Mouse (Mus musculus) kidney, adult 11 months (tissue): Measurements from ENCODE around the gene Rps6ka5.

Experiments
- DNase-seq: peaks from one replicate; pipeline ENCODE4 v3.0.0; 2022

Gene Rps6ka5

DNA sequence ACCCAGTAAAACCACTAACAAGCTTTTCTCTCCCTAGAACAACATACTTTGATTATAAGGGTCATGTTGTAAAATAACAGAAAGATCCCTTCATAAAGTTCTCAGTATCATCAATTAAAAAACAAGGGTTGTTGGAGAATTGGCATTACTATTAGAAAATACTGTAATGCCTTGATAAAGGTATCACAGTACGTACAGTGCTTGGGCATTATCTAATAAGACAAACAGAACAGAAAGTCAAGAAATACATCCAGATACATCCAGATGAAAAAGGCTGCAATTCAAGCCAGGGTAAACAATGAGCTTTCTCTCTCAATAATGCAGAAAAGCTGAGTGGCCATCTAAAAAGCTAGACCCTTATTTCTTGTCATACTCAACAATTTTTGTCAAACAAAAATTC lies 84.8 kb downstream of the Rps6ka5 start:
- DNase-seq, result no peak

DNA sequence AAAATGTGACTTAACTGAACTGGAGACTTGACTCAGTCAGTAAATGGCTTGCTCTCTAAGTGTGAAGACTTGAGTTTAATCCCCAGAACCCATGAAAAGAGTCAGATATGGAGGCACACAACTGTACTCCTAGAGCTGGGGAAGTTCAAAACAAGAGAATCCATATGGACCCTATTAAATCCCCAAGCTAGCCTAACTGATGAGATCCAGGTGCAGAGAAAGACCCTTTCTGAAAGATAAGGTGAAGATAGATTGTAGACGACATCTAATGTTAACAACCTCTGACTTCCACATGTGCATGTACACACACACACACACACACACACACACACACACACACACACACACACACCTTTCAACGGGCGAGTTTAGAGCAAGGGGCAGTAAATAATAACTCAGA lies 86.1 kb downstream of the Rps6ka5 start:
- no peak for DNase-seq

DNA sequence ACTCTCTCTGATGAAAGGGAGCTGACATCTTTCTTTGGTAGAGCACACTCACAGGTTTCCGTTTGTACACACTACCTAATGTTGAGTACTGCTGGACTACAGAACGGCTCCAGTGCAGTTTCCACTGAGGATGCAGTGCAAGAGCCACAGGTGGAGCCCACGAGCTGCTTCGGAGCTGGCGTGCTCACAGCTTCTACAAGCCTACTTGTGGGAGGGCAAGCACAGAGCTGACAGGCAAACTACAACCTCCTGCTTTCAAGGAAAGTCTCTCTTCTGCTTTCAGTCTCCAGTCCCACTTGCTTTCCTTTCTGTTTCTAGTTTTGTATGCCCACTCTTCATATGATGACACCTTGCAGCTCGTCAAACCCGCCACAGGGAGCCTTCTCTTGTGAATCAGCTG lies 87.1 kb downstream of the Rps6ka5 start:
- DNase-seq, result peak; percentile 6

DNA sequence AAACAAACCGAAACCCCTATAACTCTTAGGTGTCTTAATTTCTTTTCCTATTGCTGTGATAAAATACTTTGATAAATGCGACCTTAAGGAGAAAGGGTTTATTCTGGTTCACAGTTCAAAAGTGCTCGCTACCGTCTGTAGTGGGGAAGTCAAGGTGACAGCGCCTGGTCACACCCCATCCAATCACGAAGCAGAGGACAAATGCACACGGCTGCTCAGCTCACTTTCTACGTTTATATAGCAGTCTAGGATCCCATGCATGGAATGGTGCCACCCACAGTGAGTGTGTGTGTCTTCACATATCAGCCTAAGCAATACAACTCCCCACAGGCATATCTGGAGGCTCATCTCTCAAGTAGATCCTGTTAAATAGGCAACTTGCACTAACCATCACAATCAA lies 88.9 kb downstream of the Rps6ka5 start:
- DNase-seq, result no peak

DNA sequence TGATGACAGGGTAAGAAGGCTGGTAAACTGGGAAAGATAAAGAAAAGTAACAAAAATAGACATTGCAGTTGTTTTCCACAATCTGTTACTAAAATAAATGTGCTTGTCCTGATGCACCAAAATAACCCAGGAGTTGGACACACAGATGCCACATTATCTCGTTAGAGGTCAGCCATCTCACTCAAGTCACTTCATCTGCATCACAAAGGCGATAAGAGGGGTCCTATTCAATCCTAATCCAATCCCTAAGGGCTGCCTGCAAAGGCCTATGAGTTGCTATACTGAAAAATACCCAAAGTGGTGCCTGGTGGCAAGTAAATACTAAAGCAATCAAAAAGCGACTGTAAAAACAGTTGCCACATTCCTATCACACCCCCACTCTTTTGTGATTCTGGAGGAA lies 90.0 kb downstream of the Rps6ka5 start:
- DNase-seq, result no peak

DNA sequence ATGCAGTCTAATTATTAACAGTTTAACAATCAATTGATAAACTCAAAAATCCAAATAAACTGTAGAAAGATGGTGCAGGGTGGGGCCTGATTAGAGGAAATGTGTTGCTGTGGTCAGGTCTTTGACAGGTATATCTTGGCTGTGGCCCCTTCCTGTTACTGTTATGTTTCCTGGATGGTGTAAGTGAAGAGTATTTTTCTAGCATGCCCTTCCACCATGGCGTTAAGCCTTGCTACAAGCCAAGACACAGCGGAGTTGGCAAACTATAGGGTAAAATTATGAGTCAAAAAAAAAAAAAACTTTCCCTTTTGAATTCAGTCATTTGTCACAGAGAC lies 90.5 kb downstream of the Rps6ka5 start:
- no peak for DNase-seq

DNA sequence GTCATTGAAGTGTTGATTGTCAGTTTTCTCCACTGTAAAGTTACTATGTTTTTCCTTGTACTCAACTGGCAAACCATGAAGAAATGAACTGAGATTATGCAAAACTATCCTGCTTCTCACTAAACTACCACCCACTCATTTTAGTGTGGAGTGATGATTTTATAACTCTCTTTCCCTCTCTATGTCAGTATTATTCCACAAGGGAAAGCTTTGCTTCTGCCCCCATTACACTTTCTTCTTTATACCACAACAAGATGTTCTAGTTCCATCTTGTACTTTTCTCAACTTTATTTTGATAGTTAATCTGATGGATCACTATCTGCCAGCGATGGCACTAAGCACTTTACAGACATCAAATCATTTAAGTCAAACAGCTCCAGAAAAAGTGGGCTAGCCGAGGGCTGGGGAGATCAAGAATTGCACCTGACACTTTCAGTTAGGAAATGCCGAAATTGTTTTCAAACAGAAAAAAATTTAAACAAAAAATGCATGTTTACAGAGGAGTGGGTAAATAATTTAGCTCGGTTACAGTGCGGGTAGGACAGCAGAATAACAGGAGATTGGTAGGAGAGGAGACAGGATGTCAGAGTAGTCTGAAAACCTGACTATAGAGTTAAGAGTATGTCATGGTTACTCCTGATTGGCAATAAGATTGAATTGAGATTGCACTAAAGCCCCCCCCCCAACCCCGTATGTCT lies 91.0 kb downstream of the Rps6ka5 start:
- DNase-seq, result no peak

DNA sequence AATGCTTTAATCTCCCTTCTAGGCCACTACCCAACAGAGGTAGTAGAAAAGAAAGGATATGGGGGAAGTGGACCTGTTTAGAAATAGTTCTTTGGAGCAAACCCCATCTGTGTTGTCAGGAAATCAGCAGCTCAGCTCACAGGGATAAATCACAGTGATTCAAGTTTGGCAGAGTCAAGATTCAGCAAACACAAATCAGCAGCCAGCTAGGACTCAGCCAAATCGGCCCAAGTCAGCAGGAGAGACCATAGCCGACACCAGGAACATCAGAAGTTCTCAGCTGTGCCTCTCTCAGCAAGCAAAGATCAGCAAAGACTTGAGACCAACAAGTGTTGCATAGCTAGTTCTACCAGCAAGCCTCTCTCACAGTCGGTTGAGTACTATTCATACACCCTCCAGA lies 93.6 kb downstream of the Rps6ka5 start:
- no peak for DNase-seq

DNA sequence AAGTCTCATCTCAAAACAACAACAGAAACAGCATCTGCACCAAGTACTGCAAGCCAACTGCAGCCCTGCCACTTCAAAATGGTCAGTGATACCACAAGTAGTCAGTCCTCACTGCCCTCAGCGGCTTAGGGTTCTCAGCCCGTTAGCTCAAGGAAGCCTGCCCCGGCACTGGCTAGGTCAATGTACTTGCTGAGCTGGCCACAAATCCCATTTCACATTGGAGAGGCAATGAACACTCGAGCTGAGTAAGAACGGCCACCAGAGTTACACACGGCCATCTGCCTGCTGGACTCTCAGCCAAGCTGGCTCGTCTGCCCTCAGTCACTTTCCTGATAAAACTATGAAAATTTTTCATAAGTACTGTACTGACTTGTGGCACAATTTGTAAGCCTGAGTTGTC lies 95.5 kb downstream of the Rps6ka5 start:
- no peak for DNase-seq

DNA sequence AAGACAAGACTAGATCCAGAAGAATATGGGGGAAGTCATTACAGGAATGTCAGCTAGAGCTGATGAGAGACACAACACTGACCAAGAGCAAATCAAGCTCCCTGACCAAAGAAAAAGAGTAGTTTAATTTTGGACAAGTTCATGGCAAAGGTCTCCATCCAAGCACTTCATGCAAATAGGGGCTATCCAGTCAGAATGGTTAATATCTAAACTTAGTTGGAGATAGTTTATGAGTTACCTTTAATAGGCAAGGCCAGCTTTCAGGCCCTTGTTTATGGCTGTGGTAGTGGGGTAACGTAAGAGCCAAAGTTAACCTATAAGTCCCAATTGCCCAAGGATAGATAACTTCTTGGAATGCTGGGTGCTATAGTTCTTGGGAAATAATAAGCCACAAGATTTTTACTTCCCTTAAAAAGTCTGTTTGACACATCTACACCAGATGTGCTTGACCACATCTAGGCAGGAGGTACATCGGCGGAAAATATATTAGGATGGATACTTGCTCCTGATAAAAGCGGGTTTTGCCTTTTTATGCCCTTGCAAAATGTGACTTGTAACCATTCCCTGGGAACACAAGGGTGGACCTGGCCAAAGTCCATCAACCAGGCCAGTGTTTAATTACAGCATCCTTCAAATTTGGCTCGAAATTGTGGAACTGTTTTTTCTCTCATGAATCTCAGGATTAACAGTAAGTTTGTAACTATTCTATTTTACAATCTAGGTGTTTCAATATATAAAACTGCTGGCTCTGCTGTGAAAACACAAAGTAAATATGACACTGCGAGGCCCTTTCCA lies 97.5 kb downstream of the Rps6ka5 start:
- peak; percentile 21 for DNase-seq

DNA sequence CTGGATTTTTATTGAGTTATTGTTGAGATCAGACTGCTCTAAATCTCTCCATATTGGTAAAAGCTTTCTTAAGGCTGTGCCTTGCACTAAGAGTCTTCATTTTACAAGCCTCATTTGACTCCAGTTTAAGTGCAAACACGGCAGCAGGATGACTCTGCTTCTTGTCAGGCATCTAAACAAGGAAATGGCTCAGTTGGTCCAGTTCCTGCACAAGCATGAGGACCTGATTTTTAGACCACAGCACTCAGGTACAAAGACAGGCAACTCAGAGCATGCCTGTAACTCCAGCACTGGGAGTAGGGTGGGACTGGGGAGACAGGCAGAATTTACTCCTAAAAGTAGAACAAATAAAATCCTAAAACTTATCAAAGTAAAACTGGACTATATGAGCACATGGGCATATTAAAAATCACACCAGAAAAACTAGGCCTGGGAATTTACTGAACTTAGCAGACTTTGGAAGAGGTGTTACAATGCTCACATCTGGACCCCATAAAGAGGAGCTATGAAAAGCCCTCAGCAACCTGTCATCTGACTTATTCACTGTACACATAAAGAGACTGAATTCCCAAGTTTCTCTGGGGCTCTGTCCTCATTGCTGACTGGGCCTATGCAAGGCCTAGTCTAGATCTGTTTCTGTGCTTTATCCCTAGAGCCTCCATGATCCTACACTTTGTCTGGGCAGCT lies 99.6 kb downstream of the Rps6ka5 start:
- DNase-seq, result no peak

DNA sequence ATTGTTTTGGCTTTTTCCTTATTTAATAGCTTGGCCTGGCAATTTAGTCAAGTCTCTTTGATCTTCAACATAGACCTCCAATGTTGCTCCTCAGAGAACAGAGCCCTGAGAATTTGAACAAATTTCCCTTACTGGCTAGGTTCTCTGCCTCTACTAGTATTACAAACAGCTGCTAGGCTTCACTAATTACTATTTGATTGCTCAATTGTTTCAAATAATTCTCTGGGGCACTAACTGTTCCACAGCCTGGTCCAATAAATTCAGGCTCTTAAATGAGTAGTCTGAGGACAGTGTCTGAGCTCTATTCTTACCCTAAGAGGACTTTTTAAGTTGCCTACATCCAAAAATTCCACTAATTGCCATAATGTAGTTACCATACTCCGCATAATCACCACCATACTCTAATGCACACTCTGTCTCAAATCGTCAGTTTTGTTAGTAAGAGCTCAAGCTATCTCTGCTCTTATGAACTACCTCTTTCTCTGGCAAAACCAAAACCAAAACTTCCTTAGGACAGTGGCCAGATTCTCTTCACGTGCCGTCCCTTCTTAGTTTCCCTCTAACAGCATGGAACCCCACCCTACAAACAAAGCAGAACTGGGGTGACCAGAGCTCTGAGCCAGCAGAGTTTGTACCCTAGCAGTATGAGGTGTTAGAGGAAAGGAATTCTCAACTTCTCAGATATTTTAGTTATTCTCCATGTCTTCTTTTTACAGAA lies 100.4 kb downstream of the Rps6ka5 start:
- DNase-seq, result no peak

DNA sequence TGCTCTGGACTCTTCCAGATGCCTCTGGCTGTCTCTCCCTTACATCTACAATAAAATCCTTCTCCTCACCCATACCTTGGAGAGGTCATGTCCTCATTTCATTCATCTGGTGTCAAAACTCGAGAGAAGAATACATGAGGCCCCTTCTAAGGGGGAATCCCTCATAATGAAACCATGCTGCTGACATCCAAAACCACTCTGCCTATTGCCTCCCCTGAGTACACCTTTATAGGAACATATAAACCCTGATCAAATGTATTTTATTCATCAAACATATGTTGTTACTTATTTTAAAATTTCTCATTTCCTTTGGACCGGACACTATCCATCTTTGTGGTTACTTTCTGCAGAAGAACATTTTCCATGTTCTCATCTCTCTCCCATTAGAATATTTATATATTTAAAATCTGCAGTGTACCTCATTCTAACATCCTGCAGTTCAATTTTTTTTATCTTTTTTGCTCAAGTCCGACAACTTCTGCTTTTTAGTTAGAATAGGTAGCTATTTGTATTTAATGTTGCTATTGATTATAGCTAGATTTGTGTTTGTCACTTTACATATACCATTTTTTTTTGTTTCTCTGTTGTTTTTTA lies 101.8 kb downstream of the Rps6ka5 start:
- DNase-seq, result no peak

DNA sequence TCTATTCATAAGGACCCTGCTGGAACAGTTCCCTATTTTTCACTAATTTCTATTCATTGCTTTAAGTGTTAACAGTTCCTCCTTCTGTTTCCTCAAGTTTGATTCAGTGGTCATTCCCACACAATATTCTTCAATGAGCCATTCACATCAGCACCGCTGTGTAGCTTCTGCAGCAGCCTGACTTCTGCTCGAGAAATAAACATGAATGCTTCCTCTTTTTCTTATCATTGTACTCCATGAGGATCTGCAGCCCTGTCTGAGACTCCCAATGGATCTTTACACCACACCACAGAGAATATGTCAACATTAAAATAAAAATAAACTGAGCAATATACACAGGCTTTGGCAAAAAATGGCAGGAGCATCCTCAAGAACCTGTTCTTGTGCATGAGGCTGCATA lies 111.5 kb downstream of the Rps6ka5 start:
- DNase-seq, result no peak

DNA sequence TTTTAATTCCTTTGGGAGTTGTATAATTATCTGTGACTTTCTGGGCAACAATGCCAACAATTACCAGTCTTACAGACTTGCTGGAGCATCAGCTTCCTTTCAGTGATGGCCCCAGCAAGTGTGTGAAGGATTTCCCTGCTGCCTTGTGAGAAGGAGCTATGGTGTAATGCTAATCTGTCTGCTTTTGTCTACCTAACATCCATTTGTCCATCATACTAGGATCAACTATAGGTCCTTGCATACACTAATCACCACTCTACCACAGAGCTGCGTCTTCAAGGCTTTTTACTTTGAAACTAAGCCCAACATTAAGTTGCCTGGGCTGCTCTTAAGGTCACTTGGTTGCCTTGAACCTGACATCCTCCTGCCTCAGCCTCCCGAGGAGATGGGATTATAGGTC lies 112.9 kb downstream of the Rps6ka5 start:
- DNase-seq, result no peak

DNA sequence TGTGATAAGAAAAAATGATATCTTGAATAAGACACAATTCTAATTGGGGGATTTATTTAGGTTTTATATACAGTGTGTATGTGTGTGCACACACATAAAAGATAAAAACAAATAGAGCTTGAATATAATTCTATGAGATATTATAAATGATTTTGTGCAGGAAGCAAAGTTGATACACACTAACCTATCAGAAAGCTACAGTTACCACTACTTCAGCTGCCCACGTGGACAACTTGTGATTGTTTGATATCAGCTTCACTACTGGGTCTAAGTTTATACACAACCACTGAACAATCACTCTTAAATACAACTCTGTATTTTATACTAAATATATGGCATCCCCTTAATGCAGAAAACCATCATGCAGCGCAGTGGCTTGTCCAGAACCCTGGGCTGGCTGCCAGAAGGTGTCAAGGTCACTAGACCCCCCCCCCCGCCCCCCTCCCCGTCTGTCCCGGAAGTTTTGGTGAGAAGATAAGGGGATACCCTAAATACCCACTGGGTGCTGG lies 113.5 kb downstream of the Rps6ka5 start:
- no peak for DNase-seq

DNA sequence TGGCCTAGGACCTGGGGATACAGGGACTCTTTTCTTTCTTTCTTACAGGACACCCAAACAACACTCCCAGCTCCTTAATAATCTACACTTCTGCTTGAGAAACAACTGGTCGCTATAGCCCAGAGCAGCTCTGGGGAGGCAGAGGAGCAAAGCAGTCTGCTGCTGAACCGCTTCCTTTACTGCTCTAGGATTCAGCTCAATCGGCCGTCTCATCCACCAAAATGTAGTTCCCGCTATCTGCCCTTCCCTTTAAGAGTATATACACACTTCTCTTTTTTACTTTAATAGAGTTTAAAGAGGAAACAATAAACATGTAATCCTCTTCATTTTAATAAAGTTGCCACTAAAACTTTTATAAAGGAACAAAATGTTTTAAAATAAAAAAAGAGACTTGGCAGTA lies 117.0 kb downstream of the Rps6ka5 start:
- no peak for DNase-seq

DNA sequence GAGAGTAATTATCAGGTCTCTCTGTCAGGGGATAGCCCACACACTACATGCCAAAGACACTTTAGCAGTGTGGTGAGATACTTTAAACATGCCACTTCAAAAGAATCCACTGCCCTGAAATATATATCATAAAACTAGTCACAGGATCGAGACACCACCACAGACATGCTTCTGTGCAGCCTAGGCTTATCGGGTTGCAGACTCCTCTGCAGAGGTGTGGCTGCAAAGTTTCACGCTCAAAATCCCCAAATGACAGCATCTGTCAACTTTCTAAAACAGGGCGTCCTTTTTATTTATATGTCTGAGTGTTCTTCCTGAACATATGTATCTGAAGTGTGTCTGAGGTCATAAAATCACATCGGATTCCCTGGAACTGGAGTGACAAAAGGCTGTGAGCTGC lies 117.7 kb downstream of the Rps6ka5 start:
- DNase-seq, result no peak

DNA sequence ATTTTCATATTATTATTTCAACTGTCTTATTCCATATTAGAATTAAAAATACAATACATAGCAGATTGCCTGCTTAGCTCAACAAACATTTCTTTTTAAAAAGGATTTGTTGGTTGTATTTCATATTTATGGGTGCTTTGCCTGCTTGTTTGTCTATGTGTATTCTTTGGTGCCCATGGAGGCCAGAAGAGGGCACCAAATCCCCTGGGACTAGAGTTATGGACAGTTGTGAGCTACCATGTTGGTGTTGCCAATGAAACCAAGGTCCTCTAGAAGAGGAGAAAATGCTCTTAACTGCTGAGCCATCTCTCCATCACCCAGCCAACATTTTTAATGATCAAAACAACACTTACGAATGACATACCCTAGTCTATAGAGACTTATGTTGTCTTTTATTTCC lies 120.0 kb downstream of the Rps6ka5 start:
- DNase-seq, result no peak

DNA sequence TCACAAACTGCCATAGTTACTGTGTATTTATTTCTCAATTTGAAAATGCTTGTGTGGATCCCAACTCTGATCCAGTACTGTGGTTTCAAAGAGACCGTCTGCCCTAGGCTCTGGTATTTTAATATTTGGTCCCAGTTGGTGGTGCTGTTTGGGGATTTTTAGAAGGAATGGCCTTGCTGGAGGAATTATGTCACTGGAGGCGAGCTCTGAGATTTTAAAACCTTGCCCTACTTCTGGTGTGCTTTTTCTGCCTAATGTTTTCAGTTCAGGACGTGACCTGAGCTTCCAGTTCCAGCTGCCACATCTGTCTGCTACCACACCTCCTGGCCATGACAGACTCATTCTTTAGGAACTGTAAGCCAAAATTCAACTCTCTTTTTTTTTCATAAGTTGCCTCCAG lies 121.2 kb downstream of the Rps6ka5 start:
- no peak for DNase-seq

DNA sequence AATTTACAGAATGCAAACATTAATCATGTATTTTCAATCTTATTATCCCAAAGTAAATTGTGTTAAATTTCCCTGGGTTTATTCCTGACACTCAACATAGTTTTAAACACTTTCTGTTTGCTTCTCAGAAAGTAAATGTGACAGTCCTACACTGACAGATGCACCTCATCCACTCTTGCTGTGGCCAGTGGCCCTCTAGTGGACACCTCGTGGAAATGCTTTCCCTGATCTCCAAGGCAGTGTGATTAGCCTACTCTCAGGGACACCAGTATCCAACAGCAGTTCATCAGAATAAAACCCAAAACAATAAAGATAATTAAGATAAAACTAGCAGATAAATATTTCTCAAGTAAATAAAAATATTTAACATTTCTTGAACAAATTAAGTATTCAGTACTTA lies 122.2 kb downstream of the Rps6ka5 start:
- DNase-seq, result peak; percentile 8

DNA sequence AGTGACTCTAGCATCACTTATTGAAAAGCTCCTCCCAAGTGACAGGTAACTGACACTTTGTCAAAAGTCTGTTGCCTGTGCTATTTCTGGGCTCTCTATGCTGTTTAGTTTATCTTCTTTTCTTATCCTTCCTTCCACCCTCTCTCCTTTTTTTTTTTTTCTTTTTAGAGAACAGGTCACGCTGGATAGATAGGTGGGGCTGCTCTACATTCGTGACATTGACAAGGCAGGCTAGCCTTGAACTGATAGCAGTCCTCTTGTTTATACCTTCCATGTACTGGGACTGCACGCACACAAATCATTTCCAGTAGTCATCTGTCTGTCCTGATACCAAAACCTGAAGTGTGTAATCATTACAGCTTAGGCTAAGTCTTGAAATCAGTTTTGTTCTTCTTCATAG lies 132.1 kb downstream of the Rps6ka5 start:
- no peak for DNase-seq

DNA sequence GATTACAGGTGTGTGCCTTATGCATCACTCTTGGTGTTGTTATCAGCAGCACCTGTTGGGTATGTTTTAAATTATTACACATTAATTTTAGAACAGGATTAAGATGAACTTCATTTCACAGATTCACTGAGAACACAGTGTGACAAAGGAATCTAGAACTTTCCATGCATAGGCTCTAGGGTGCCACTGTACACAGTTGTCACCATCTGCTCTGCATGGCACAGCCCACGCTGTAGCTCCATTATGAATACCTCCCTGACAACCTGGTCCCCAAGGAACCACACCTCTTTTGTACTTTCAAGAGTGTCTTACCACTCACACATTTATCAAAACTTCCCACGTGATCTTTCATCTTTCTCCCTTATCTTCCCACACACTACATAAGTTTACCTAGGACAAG lies 140.2 kb downstream of the Rps6ka5 start:
- DNase-seq, result no peak
